Mouse (Mus musculus) stomach, embryonic 15.5 days (tissue): Measurements from ENCODE around the gene Pard3b. TPM values are rescaled to one million over a fixed set of nuclear protein-coding genes. Genes with fewer than 3 reads are reported as not detected.

ENCODE experiments used
- ATAC-seq: fragments of 200-750 bp; cut with Nextera tagmentation; 2 replicates; pipeline ENCODE4 v1.8.0; 2017; ENCODE audit warnings: low read depth, moderate number of reproducible peaks, moderate TSS enrichment; ENCODE audit not compliant: insufficient read depth, low FRiP score
- H3K27ac ChIP-seq: fragments of 300-500 bp; sonication (generic); 2 replicates; pipeline ENCODE4 v1.5.1; 2015; ENCODE audit warnings: mild to moderate bottlenecking, inconsistent platforms
- H3K27me3 ChIP-seq: fragments of 300-500 bp; sonication (generic); replicated peaks from 2 replicates; pipeline ENCODE4 v1.6.1; 2015; ENCODE audit warnings: inconsistent platforms
- H3K36me3 ChIP-seq: fragments of 300-500 bp; sonication (generic); 2 replicates; pipeline ENCODE4 v1.6.1; 2015; ENCODE audit warnings: inconsistent platforms
- H3K4me1 ChIP-seq: fragments of 300-500 bp; sonication (generic); 2 replicates; pipeline ENCODE4 v1.6.1; 2015; ENCODE audit warnings: inconsistent platforms
- H3K4me2 ChIP-seq: fragments of 300-500 bp; sonication (generic); 2 replicates; pipeline ENCODE4 v1.6.1; 2015; ENCODE audit warnings: mild to moderate bottlenecking, inconsistent platforms
- H3K4me3 ChIP-seq: fragments of 300-500 bp; sonication (generic); replicated peaks from 2 replicates; pipeline ENCODE4 v1.5.1; 2015; ENCODE audit warnings: inconsistent platforms
- H3K9ac ChIP-seq: fragments of 300-500 bp; sonication (generic); 2 replicates; pipeline ENCODE4 v1.6.1; 2015; ENCODE audit warnings: inconsistent platforms
- H3K9me3 ChIP-seq: fragments of 300-500 bp; sonication (generic); 2 replicates; pipeline ENCODE4 v1.6.1; 2016; ENCODE audit warnings: inconsistent platforms
- WGBS: fragments of 180-500 bp; shearing (Covaris S2); methylation state at CpG from one replicate; pipeline ENCODE4 v1.1.7; 2015; 5-methylcytosine and 5-hydroxymethylcytosine counted together
- polyA plus RNA-seq: library from polyadenylated mRNA; unstranded; fragments of >200 nt; fragmentation: Nextera tagmentation; extraction: Ambion mirVana; gene quantifications from 2 replicates; pipeline ENCODE4 v1.2.1, GENCODE M21; 2015

Gene Pard3b
- polyA plus RNA-seq, 1 experiment from 2014 or later, result 28.9 TPM

DNA sequence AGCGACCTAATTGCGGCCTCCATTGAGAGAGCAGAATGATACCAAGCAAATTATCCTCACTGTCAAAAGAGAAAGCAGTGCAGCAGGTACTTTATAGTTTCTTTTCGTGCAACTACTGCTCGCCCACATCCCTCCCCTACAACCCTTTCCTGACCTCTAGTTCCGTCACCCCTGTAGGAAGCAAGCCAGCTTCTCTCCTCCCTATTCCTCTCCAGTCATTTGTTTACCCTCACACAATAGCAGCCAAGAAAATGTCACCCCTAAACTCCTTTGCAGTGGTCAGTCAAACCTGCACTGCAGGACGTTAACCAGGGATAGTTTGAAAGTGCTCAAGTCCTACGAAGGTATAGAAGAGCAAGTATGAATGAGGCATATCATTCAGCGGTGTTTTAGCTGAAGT, 826.9 kb downstream of the Pard3b start:
- H3K36me3 ChIP-seq, result no peaks in the 10 kb centered on the region
- H3K4me2 ChIP-seq, result no peak overlapping the region
- WGBS, result 38% methylated on average over 8 of the region's 8 CpGs
- H3K4me3 ChIP-seq, result no peak overlapping the region
- H3K9ac ChIP-seq, result no peak overlapping the region
- H3K27me3 ChIP-seq, result no peaks in the 10 kb centered on the region
- peak; percentile 63; the same call in 1 of the 2 replicates for ATAC-seq
- 0 out of 2 replicates have a peak, but pooled peaks cover 4% of the 10 kb centered on the region for H3K4me1 ChIP-seq
- no peak overlapping the region for H3K27ac ChIP-seq
- no peaks in the 10 kb centered on the region for H3K9me3 ChIP-seq

DNA sequence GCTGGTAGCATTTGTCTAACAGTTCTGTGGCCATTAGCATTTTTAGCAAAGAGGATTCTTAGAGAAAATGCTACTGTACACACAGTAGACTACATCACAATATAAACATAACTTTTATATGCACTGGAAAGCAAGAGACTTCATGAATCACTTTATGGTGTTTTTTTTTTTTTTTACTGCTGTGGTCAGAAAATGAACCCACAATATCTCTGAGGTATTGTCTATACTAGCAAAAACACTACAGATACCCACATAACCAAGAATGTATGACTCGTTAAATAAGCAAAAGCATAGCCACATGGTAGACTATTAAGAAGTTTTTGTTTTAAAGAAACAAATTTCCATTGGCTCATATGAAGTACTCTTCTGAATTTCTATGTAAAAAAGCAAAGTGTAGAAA, 827.9 kb downstream of the Pard3b start:
- no peak for ATAC-seq
- H3K9me3 ChIP-seq, result no peaks in the 10 kb centered on the region
- H3K4me1 ChIP-seq, result 0 out of 2 replicates have a peak, but pooled peaks cover 4% of the 10 kb centered on the region
- H3K4me3 ChIP-seq, result no peak overlapping the region
- no peak overlapping the region for H3K4me2 ChIP-seq
- H3K27ac ChIP-seq, result no peak overlapping the region
- H3K27me3 ChIP-seq, result no peaks in the 10 kb centered on the region
- H3K9ac ChIP-seq, result no peak overlapping the region
- 73% methylated on average over 1 of the region's 1 CpGs for WGBS
- H3K36me3 ChIP-seq, result no peaks in the 10 kb centered on the region

- H3K4me1 ChIP-seq, result no peaks in the 10 kb centered on the region
- no peak overlapping the region for H3K4me2 ChIP-seq
- ATAC-seq, result no peak
- H3K9me3 ChIP-seq, result no peaks in the 10 kb centered on the region
- H3K27ac ChIP-seq, result no peak overlapping the region
- H3K36me3 ChIP-seq, result no peaks in the 10 kb centered on the region
- WGBS, result 79% methylated on average over 2 of the region's 2 CpGs
- H3K27me3 ChIP-seq, result no peaks in the 10 kb centered on the region
- H3K9ac ChIP-seq, result no peak overlapping the region
- no peak overlapping the region for H3K4me3 ChIP-seq
Observed at GRCm38 (mm10) chr1:62483059-62483458, 844.4 kb downstream of the Pard3b start.

DNA sequence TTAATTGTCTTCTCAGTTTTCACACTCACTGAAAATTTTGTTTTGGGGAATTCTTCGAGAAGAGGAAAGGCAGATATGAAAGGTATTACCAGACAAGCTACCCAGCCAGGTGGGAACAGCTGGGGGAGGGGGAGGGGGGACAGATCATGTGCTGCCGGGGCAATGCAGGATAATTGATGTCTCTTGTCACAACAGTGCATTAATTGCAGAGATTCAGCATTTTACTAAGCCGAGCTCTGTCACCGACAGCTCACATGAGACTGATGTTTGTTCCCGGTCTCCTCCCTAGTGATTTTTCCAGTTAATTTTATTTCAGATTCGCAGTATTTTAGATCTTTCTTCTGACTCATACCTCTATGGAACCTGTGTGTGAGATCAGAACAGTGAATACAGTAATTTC, 850.2 kb downstream of the Pard3b start:
- Histone ChIP-seq H3K4me3 (no peak overlapping the region), H3K4me2 (no peak overlapping the region), H3K36me3 (no peaks in the 10 kb centered on the region), H3K9me3 (no peaks in the 10 kb centered on the region), H3K27ac (no peak overlapping the region), H3K9ac (no peak overlapping the region), H3K4me1 (no peaks in the 10 kb centered on the region), H3K27me3 (no peaks in the 10 kb centered on the region)
- 62% methylated on average over 6 of the region's 6 CpGs for WGBS
- no peak for ATAC-seq

GRCm38 (mm10) chr1:62499146-62499545, 860.5 kb downstream of the Pard3b start:
- no peak for ATAC-seq
- Histone ChIP-seq H3K9me3 (no peaks in the 10 kb centered on the region), H3K4me2 (no peak overlapping the region), H3K27ac (no peak overlapping the region), H3K4me1 (no peaks in the 10 kb centered on the region), H3K27me3 (no peaks in the 10 kb centered on the region), H3K9ac (no peak overlapping the region), H3K36me3 (no peaks in the 10 kb centered on the region), H3K4me3 (no peak overlapping the region)
- 61% methylated on average over 5 of the region's 5 CpGs for WGBS

- H3K27me3 ChIP-seq, result no peaks in the 10 kb centered on the region
- H3K27ac ChIP-seq, result no peak overlapping the region
- no peaks in the 10 kb centered on the region for H3K36me3 ChIP-seq
- no peak for ATAC-seq
- no peak overlapping the region for H3K4me2 ChIP-seq
- H3K4me3 ChIP-seq, result no peak overlapping the region
- WGBS, result 82% methylated on average over 4 of the region's 4 CpGs
- no peaks in the 10 kb centered on the region for H3K4me1 ChIP-seq
- H3K9ac ChIP-seq, result no peak overlapping the region
- no peaks in the 10 kb centered on the region for H3K9me3 ChIP-seq
Observed at GRCm38 (mm10) chr1:62510501-62510900, 871.9 kb downstream of the Pard3b start.

DNA sequence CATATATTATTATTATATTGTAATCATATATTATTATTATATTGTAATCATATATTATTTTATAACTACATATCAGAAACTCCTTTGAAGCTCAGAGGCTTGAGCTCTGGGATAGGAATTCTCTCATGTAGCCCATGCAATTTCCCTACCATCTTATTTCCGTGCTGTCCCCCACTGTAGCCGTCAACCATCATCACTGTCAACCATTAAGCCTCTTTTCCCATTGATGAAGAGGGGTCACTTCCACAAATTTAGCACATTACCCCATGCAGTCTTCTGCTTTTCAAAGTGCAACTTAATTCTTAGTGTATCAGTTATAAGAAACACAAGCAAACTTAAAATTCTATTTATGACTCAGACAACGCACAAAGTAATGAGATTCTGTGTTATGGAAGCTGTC, 873.1 kb downstream of the Pard3b start:
- H3K27me3 ChIP-seq, result no peaks in the 10 kb centered on the region
- H3K4me1 ChIP-seq, result no peaks in the 10 kb centered on the region
- no peak overlapping the region for H3K27ac ChIP-seq
- H3K9me3 ChIP-seq, result no peaks in the 10 kb centered on the region
- no peak overlapping the region for H3K4me2 ChIP-seq
- 80% methylated on average over 3 of the region's 3 CpGs for WGBS
- no peak for ATAC-seq
- H3K36me3 ChIP-seq, result no peaks in the 10 kb centered on the region
- no peak overlapping the region for H3K4me3 ChIP-seq
- no peak overlapping the region for H3K9ac ChIP-seq

GRCm38 (mm10) chr1:62518621-62519213, 880.1 kb downstream of the Pard3b start:
- WGBS, result 81% methylated on average over 2 of the region's 2 CpGs

DNA sequence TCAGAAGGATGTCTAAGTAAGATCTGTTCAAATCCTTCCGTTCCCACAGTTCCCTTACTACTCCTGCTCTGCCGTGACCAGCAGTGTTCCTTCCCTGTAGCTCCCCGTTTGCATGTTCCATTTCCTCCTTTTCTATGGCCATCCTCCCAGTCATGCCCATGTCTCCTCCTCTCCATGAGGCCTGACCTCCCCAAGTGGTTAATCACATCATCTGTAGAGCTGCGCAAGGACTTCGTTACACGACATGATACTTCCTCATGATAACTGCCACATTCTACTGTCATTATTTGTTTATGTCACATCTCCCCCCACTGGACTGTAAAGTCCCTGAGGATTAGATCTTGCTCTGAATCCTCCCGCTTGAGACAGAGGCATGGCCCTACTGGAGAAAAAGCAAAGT, 882.7 kb downstream of the Pard3b start:
- Histone ChIP-seq H3K27me3 (no peaks in the 10 kb centered on the region), H3K36me3 (no peaks in the 10 kb centered on the region), H3K27ac (no peak overlapping the region), H3K9ac (no peak overlapping the region), H3K9me3 (no peaks in the 10 kb centered on the region), H3K4me1 (no peaks in the 10 kb centered on the region), H3K4me2 (no peak overlapping the region), H3K4me3 (no peak overlapping the region)
- 85% methylated on average over 7 of the region's 7 CpGs for WGBS
- no peak for ATAC-seq

More at GRCm38 (mm10) chr1:62518621-62519213, 880.1 kb downstream of the Pard3b start:
- Histone ChIP-seq H3K36me3 (no peaks in the 10 kb centered on the region), H3K4me2 (no peak overlapping the region), H3K9me3 (no peaks in the 10 kb centered on the region), H3K9ac (no peak overlapping the region), H3K27ac (no peak overlapping the region), H3K4me1 (no peaks in the 10 kb centered on the region), H3K27me3 (no peaks in the 10 kb centered on the region), H3K4me3 (no peak overlapping the region)
- no peak for ATAC-seq

DNA sequence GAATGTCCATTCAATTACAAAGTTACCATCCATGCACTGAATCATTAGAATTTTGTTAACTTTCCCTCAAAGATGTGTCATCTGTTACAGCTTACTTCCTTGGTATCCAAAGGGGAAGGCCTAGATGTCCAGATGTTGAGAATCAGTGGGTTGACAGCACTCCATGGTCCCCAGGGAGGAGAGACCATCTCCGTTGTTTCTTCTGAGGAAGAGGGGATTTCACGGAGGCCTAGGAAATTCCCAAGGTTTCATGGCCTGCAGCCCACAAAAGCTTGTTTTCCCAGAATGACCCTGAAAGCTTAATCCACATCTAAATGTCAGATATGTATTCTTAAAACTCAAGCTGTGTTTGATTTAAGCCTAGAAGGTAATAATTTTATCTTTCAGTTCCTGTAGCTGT, 884.1 kb downstream of the Pard3b start:
- H3K9ac ChIP-seq, result no peak overlapping the region
- no peaks in the 10 kb centered on the region for H3K4me1 ChIP-seq
- no peaks in the 10 kb centered on the region for H3K36me3 ChIP-seq
- WGBS, result 25% methylated on average over 2 of the region's 2 CpGs
- H3K9me3 ChIP-seq, result no peaks in the 10 kb centered on the region
- H3K27ac ChIP-seq, result no peak overlapping the region
- no peak for ATAC-seq
- H3K4me3 ChIP-seq, result no peak overlapping the region
- H3K27me3 ChIP-seq, result no peaks in the 10 kb centered on the region
- no peak overlapping the region for H3K4me2 ChIP-seq

DNA sequence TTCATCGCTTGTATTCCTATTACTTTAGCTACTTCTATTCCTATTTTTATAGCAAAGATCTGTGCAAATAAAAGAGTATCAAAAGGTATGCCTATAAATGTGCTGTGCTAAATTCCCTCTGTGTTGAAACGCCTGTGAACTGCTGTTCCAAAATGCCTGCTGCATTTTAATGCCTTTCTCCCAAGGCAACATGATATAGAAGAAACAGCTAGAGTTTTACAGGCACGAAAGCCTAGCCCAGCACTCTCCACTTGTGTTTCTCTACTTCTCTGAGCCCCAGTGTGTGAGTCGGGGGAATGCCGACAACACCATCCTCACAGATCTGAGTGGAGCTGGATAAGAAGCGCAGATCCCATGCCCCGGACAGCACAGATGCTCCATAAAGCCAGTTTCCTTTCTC, 889.2 kb downstream of the Pard3b start:
- no peak for ATAC-seq
- Histone ChIP-seq H3K9me3 (no peaks in the 10 kb centered on the region), H3K36me3 (no peaks in the 10 kb centered on the region), H3K9ac (no peak overlapping the region), H3K27ac (no peak overlapping the region), H3K27me3 (no peaks in the 10 kb centered on the region), H3K4me3 (no peak overlapping the region), H3K4me2 (no peak overlapping the region), H3K4me1 (no peaks in the 10 kb centered on the region)
- WGBS, result 76% methylated on average over 7 of the region's 7 CpGs

DNA sequence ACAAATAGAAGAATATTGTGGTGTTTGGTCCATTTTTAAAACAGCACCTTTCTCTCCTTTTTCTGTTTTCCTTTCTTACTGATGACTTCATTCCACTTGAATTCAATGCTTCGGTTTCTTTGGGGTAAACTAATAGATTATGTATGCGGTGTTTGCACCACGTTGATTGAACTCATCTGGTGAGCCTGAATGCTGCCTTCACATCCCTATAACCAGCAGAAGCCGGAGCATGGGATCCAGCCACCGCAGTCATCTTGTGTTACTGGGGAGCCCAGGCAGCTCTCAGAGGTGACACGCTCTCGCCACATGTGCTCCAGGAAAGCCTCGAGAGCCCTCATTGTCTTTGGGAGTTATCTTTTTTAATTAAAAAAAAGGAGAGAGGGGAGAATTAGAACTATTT, 891.3 kb downstream of the Pard3b start:
- H3K9me3 ChIP-seq, result no peaks in the 10 kb centered on the region
- H3K27me3 ChIP-seq, result no peaks in the 10 kb centered on the region
- no peak for ATAC-seq
- no peak overlapping the region for H3K4me3 ChIP-seq
- H3K27ac ChIP-seq, result no peak overlapping the region
- WGBS, result 86% methylated on average over 8 of the region's 8 CpGs
- H3K36me3 ChIP-seq, result no peaks in the 10 kb centered on the region
- H3K9ac ChIP-seq, result no peak overlapping the region
- no peaks in the 10 kb centered on the region for H3K4me1 ChIP-seq
- no peak overlapping the region for H3K4me2 ChIP-seq
